In genomic region chr3:85186661-85187076, GRCm38 (mm10) we compare ENCODE assay signal across 8 mouse cellular contexts.
DNase-seq lines count a peak whose midpoint lies in the region; ATAC-seq lines count a peak whose summit lies in the region.
"Had no signal": no experiment of that assay in that cellular context is flagged by ENCODE, and none has a peak within 500 bp of the region (broad histone marks: within the 10 kb centered on the region; RNA-seq: fewer than 3 reads in every experiment).

No protein-coding gene starts in this region.

- H3K9me3 ChIP-seq in stomach, embryonic 15.5 days: no peaks in the 10 kb centered on the region

- no peaks in the 10 kb centered on the region for H3K27me3 ChIP-seq in stomach, embryonic 15.5 days (replicated peaks)

- H3K4me1 ChIP-seq in stomach, embryonic 15.5 days: peaks cover 13% of the 10 kb centered on the region; the same call in 1 of the 2 replicates

- peak overlapping the region; percentile 15 for H3K4me2 ChIP-seq in stomach, embryonic 15.5 days

- no peak overlapping the region for H3K4me3 ChIP-seq in stomach, embryonic 15.5 days (replicated peaks)

- no peaks in the 10 kb centered on the region for H3K36me3 ChIP-seq in stomach, embryonic 15.5 days

- peak; percentile 71 for ATAC-seq in cerebellum, adult (ENCODE audit: insufficient number of reproducible peaks, low FRiP score, low TSS enrichment)
- no peak for ATAC-seq in stomach, embryonic 15.5 days (ENCODE audit: insufficient read depth, low FRiP score, low read depth)

- H3K9ac ChIP-seq in stomach, embryonic 15.5 days: no peak overlapping the region
- H3K9ac ChIP-seq: liver, embryonic 14.5 days had no signal

- peak; percentile 17 for DNase-seq in Muller cell, postnatal 12 days (ENCODE audit: inconsistent ontology term)
- DNase-seq in frontal cortex, postnatal 10 days (ENCODE audit: low spot score in 2 of 2): peak; percentile 31 to 39
- peak; percentile 70 for DNase-seq in layer of hippocampus, adult 11-12 months (ENCODE audit: low spot score)
- DNase-seq in lung, postnatal 10 days: peak; percentile 26
- no peak for DNase-seq in urinary bladder, postnatal 25 days (ENCODE audit: low spot score)

- no peak overlapping the region for H3K27ac ChIP-seq in stomach, embryonic 15.5 days
- H3K27ac ChIP-seq: liver, embryonic 14.5 days had no signal

- WGBS in stomach, embryonic 15.5 days: 47% methylated on average over 19 of the region's 19 CpGs
